Mouse (Mus musculus): ENCODE measurements around the gene Lmntd1. TPM values are rescaled to one million over a fixed set of nuclear protein-coding genes. Genes with fewer than 3 reads are reported as not detected.

The Lmntd1 gene
- polyA plus RNA-seq, 1 experiment from 2014 or later = not detected

- no peak overlapping the region for H3K4me3 ChIP-seq (replicated peaks)
- no peaks in the 10 kb centered on the region for H3K4me1 ChIP-seq (replicated peaks)
- no peaks in the 10 kb centered on the region for H3K36me3 ChIP-seq (replicated peaks)
- H3K27me3 ChIP-seq = no peaks in the 10 kb centered on the region
- whole genome bisulfite sequencing (ENCODE audit: insufficient replicate concordance) = 60% methylated on average over 4 of the region's 4 CpGs
- H3K9ac ChIP-seq = no peak overlapping the region
- no peaks in the 10 kb centered on the region for H3K9me3 ChIP-seq (replicated peaks)
- ATAC-seq (ENCODE audit: insufficient read depth) = no peak
- H3K27ac ChIP-seq (replicated peaks) = no peak overlapping the region
- no peak overlapping the region for H3K4me2 ChIP-seq
Observed at GRCm38 (mm10) chr6:145636682-145637081, 22.6 kb upstream of the Lmntd1 start.

- WGBS (ENCODE audit: insufficient replicate concordance) = 46% methylated on average over 2 of the region's 2 CpGs
Observed at GRCm38 (mm10) chr6:145634454-145634853, 20.3 kb upstream of the Lmntd1 start.

GRCm38 (mm10) chr6:145630269-145630668, 16.1 kb upstream of the Lmntd1 start:
- H3K4me1 ChIP-seq (replicated peaks) = no peaks in the 10 kb centered on the region
- H3K36me3 ChIP-seq (replicated peaks) = no peaks in the 10 kb centered on the region
- H3K9ac ChIP-seq = no peak overlapping the region
- no peaks in the 10 kb centered on the region for H3K27me3 ChIP-seq
- WGBS (ENCODE audit: insufficient replicate concordance) = 50% methylated on average over 6 of the region's 6 CpGs
- no peak for ATAC-seq (ENCODE audit: insufficient read depth)
- no peak overlapping the region for H3K4me2 ChIP-seq
- H3K9me3 ChIP-seq (replicated peaks) = no peaks in the 10 kb centered on the region
- H3K4me3 ChIP-seq (replicated peaks) = no peak overlapping the region
- H3K27ac ChIP-seq (replicated peaks) = no peak overlapping the region

More at GRCm38 (mm10) chr6:145634454-145634853, 20.3 kb upstream of the Lmntd1 start:
- Histone ChIP-seq H3K27me3 (no peaks in the 10 kb centered on the region), H3K36me3 (replicated peaks) (no peaks in the 10 kb centered on the region), H3K9ac (no peak overlapping the region), H3K9me3 (replicated peaks) (no peaks in the 10 kb centered on the region), H3K27ac (replicated peaks) (no peak overlapping the region), H3K4me1 (replicated peaks) (no peaks in the 10 kb centered on the region), H3K4me2 (no peak overlapping the region), H3K4me3 (replicated peaks) (no peak overlapping the region)
- no peak for ATAC-seq (ENCODE audit: insufficient read depth)

GRCm38 (mm10) chr6:145623141-145623540, 9.0 kb upstream of the Lmntd1 start:
- Histone ChIP-seq H3K27me3 (no peaks in the 10 kb centered on the region), H3K4me3 (replicated peaks) (no peak overlapping the region), H3K36me3 (replicated peaks) (no peaks in the 10 kb centered on the region), H3K27ac (replicated peaks) (no peak overlapping the region), H3K9ac (no peak overlapping the region), H3K4me2 (no peak overlapping the region), H3K4me1 (replicated peaks) (no peaks in the 10 kb centered on the region), H3K9me3 (replicated peaks) (no peaks in the 10 kb centered on the region)
- ATAC-seq (ENCODE audit: insufficient read depth) = no peak
- 77% methylated on average over 4 of the region's 4 CpGs for WGBS (ENCODE audit: insufficient replicate concordance)

GRCm38 (mm10) chr6:145616402-145617229, 2.5 kb upstream of the Lmntd1 start:
- no peaks in the 10 kb centered on the region for H3K27me3 ChIP-seq
- H3K27ac ChIP-seq (replicated peaks) = no peak overlapping the region
- ATAC-seq (ENCODE audit: insufficient read depth) = no peak
- no peak overlapping the region for H3K4me3 ChIP-seq (replicated peaks)
- H3K9me3 ChIP-seq (replicated peaks) = no peaks in the 10 kb centered on the region
- H3K36me3 ChIP-seq (replicated peaks) = no peaks in the 10 kb centered on the region
- H3K4me1 ChIP-seq (replicated peaks) = no peaks in the 10 kb centered on the region
- WGBS (ENCODE audit: insufficient replicate concordance) = 58% methylated on average over 5 of the region's 5 CpGs
- no peak overlapping the region for H3K9ac ChIP-seq
- H3K4me2 ChIP-seq = 0 out of 2 replicates have a peak overlapping the region, but pooled peaks have one; percentile 15

- ATAC-seq (ENCODE audit: insufficient read depth) = no peak
- Histone ChIP-seq H3K9me3 (replicated peaks) (no peaks in the 10 kb centered on the region), H3K9ac (no peak within 1 kb of the TSS), H3K27ac (replicated peaks) (no peak within 1 kb of the TSS), H3K4me2 (0 out of 2 replicates have a peak within 1 kb of the TSS, but pooled peaks have one; percentile 15), H3K4me1 (replicated peaks) (no peaks in the 10 kb centered on the region), H3K27me3 (no peaks in the 10 kb centered on the region), H3K36me3 (replicated peaks) (no peaks in the 10 kb centered on the region), H3K4me3 (replicated peaks) (no peak within 1 kb of the TSS)
- 85% methylated on average over 31 of the region's 31 CpGs for WGBS (ENCODE audit: insufficient replicate concordance)
Observed at GRCm38 (mm10) chr6:145615666-145616210, 1.6 kb upstream of the Lmntd1 start, which contains the start of gene Tuba3b. Tuba3b (plus strand) TSS chr6:145615757.

GRCm38 (mm10) chr6:145612611-145613010, 1.5 kb downstream of the Lmntd1 start:
- Histone ChIP-seq H3K36me3 (replicated peaks) (no peaks in the 10 kb centered on the region), H3K4me3 (replicated peaks) (no peak overlapping the region), H3K27ac (replicated peaks) (no peak overlapping the region), H3K9me3 (replicated peaks) (no peaks in the 10 kb centered on the region), H3K27me3 (no peaks in the 10 kb centered on the region), H3K4me2 (no peak overlapping the region), H3K4me1 (replicated peaks) (no peaks in the 10 kb centered on the region), H3K9ac (no peak overlapping the region)
- WGBS (ENCODE audit: insufficient replicate concordance) = 60% methylated on average over 3 of the region's 3 CpGs
- no peak for ATAC-seq (ENCODE audit: insufficient read depth)

- WGBS (ENCODE audit: insufficient replicate concordance) = 75% methylated on average over 5 of the region's 5 CpGs
- Histone ChIP-seq H3K27ac (replicated peaks) (no peak overlapping the region), H3K27me3 (no peaks in the 10 kb centered on the region), H3K9ac (no peak overlapping the region), H3K4me1 (replicated peaks) (no peaks in the 10 kb centered on the region), H3K4me3 (replicated peaks) (no peak overlapping the region), H3K9me3 (replicated peaks) (no peaks in the 10 kb centered on the region), H3K36me3 (replicated peaks) (no peaks in the 10 kb centered on the region), H3K4me2 (no peak overlapping the region)
- ATAC-seq (ENCODE audit: insufficient read depth) = no peak
Observed at GRCm38 (mm10) chr6:145610901-145611300, 3.2 kb downstream of the Lmntd1 start.

- Histone ChIP-seq H3K9me3 (replicated peaks) (no peaks in the 10 kb centered on the region), H3K4me2 (no peak overlapping the region), H3K27me3 (no peaks in the 10 kb centered on the region), H3K36me3 (replicated peaks) (no peaks in the 10 kb centered on the region), H3K4me1 (replicated peaks) (no peaks in the 10 kb centered on the region), H3K4me3 (replicated peaks) (no peak overlapping the region), H3K9ac (no peak overlapping the region), H3K27ac (replicated peaks) (no peak overlapping the region)
- WGBS (ENCODE audit: insufficient replicate concordance) = 60% methylated on average over 5 of the region's 5 CpGs
- no peak for ATAC-seq (ENCODE audit: insufficient read depth)
Observed at GRCm38 (mm10) chr6:145608693-145609092, 5.4 kb downstream of the Lmntd1 start.

- no peak overlapping the region for H3K4me3 ChIP-seq (replicated peaks)
- ATAC-seq (ENCODE audit: insufficient read depth) = no peak
- WGBS (ENCODE audit: insufficient replicate concordance) = 76% methylated on average over 4 of the region's 4 CpGs
- H3K27me3 ChIP-seq = no peaks in the 10 kb centered on the region
- no peaks in the 10 kb centered on the region for H3K36me3 ChIP-seq (replicated peaks)
- H3K9me3 ChIP-seq (replicated peaks) = no peaks in the 10 kb centered on the region
- H3K4me2 ChIP-seq = no peak overlapping the region
- no peak overlapping the region for H3K27ac ChIP-seq (replicated peaks)
- H3K4me1 ChIP-seq (replicated peaks) = no peaks in the 10 kb centered on the region
- H3K9ac ChIP-seq = no peak overlapping the region
Observed at GRCm38 (mm10) chr6:145607746-145608145, 6.4 kb downstream of the Lmntd1 start.

GRCm38 (mm10) chr6:145605203-145605602, 8.9 kb downstream of the Lmntd1 start:
- H3K27ac ChIP-seq (replicated peaks) = no peak overlapping the region
- no peak overlapping the region for H3K9ac ChIP-seq
- H3K4me2 ChIP-seq = no peak overlapping the region
- ATAC-seq (ENCODE audit: insufficient read depth) = no peak
- H3K36me3 ChIP-seq (replicated peaks) = no peaks in the 10 kb centered on the region
- WGBS (ENCODE audit: insufficient replicate concordance) = 29% methylated on average over 3 of the region's 3 CpGs
- H3K4me1 ChIP-seq (replicated peaks) = no peaks in the 10 kb centered on the region
- H3K27me3 ChIP-seq = no peaks in the 10 kb centered on the region
- no peaks in the 10 kb centered on the region for H3K9me3 ChIP-seq (replicated peaks)
- H3K4me3 ChIP-seq (replicated peaks) = no peak overlapping the region
